Mouse (Mus musculus) heart, postnatal 4 days (tissue): ENCODE measurements around the gene Chil1. TPM values are rescaled to one million over a fixed set of nuclear protein-coding genes. Genes with fewer than 3 reads are reported as not detected.

Experiments used
- DNase-seq: peaks from one replicate; pipeline ENCODE4 v3.0.0; 2021
- total RNA-seq, 2 experiments: library from RNA; stranded (reverse); gene quantifications; 2 replicates each; pipeline ENCODE4 v1.2.3; 2021

Gene Chil1
- total RNA-seq, 2 experiments from 2014 or later, result 0.33 to 0.65 TPM

GRCm38 (mm10) chr1:134206085-134206484 lies 24.1 kb downstream of the Chil1 start:
- DNase-seq, result no peak

GRCm38 (mm10) chr1:134210179-134210755 lies 28.3 kb downstream of the Chil1 start:
- DNase-seq, result no peak

GRCm38 (mm10) chr1:134211043-134211442 lies 29.1 kb downstream of the Chil1 start:
- DNase-seq, result no peak

- no peak for DNase-seq
These were observed 29.7 kb downstream of the Chil1 start for GRCm38 (mm10) chr1:134211631-134212030.

- DNase-seq, result no peak
These were observed 30.4 kb downstream of the Chil1 start for GRCm38 (mm10) chr1:134212351-134212750.

GRCm38 (mm10) chr1:134213405-134213804 lies 31.4 kb downstream of the Chil1 start:
- DNase-seq, result no peak

GRCm38 (mm10) chr1:134215059-134215458 lies 33.1 kb downstream of the Chil1 start:
- no peak for DNase-seq

- no peak for DNase-seq
These were observed 34.0 kb downstream of the Chil1 start for GRCm38 (mm10) chr1:134215751-134216628.

GRCm38 (mm10) chr1:134216629-134216971 lies 34.6 kb downstream of the Chil1 start:
- DNase-seq, result no peak

- peak; percentile 39 for DNase-seq
These were observed 35.1 kb downstream of the Chil1 start for GRCm38 (mm10) chr1:134217028-134217481.

GRCm38 (mm10) chr1:134217942-134218341 lies 36.0 kb downstream of the Chil1 start:
- no peak for DNase-seq

- no peak for DNase-seq
These were observed 37.6 kb downstream of the Chil1 start for GRCm38 (mm10) chr1:134219608-134220007.

GRCm38 (mm10) chr1:134221172-134221571 lies 39.2 kb downstream of the Chil1 start:
- no peak for DNase-seq

- DNase-seq, result peak; percentile 85
These were observed 40.4 kb downstream of the Chil1 start for GRCm38 (mm10) chr1:134222122-134223055.

- DNase-seq, result no peak
These were observed 42.8 kb downstream of the Chil1 start for GRCm38 (mm10) chr1:134224649-134225227.

GRCm38 (mm10) chr1:134225375-134225774 lies 43.4 kb downstream of the Chil1 start:
- no peak for DNase-seq

GRCm38 (mm10) chr1:134226739-134227138 lies 44.8 kb downstream of the Chil1 start:
- DNase-seq, result no peak

GRCm38 (mm10) chr1:134229806-134230575 lies 48.0 kb downstream of the Chil1 start:
- no peak for DNase-seq

- DNase-seq, result no peak
These were observed 48.8 kb downstream of the Chil1 start for GRCm38 (mm10) chr1:134230638-134231228.

GRCm38 (mm10) chr1:134231270-134231669 lies 49.3 kb downstream of the Chil1 start:
- peak; percentile 63 for DNase-seq

GRCm38 (mm10) chr1:134231681-134232080 lies 49.7 kb downstream of the Chil1 start:
- no peak for DNase-seq
